Mouse (Mus musculus) megakaryocyte-erythroid progenitor cell, adult 5-6 weeks (primary cell): Measurements from ENCODE around the gene Ephb2. TPM values are rescaled to one million over a fixed set of nuclear protein-coding genes. Genes with fewer than 3 reads are reported as not detected.

Source experiments
- total RNA-seq, 2 experiments: library from RNA; stranded (forward) in 1 of 2; stranded (reverse) in 1 of 2; fragments of 200-1000, 215-1000 nt in 1 of 2; fragments of >200 nt in 1 of 2; fragmentation: Nextera tagmentation in 1 of 2; gene quantifications; 2 replicates each; pipeline ENCODE4 v1.2.3; 2014 to 2017

The Ephb2 gene
- total RNA-seq, 2 experiments from 2014 or later, result 0.56 TPM; not detected in 1

Other genes starting within 250 kb of the Ephb2 start
- 61.6 and 68.5 TPM in 2 replicates for gene Kdm1a, start 233.3 kb downstream of the Ephb2 start, total RNA-seq (2014; fragmentation: Nextera tagmentation)
- 60.7 and 91.5 TPM in 2 replicates for gene Kdm1a, start 233.3 kb downstream of the Ephb2 start, total RNA-seq (2017)
- not detected in 2 replicates for gene Tex46, start 225.6 kb downstream of the Ephb2 start, total RNA-seq (2014; fragmentation: Nextera tagmentation)
- gene Tex46, start 225.6 kb downstream of the Ephb2 start, total RNA-seq (2017), result not detected in 2 replicates
- gene Lactbl1, start 213.4 kb downstream of the Ephb2 start, total RNA-seq (2014; fragmentation: Nextera tagmentation), result 0.44 TPM in 1 of 2 replicates, not detected in the other
- gene Lactbl1, start 213.4 kb downstream of the Ephb2 start, total RNA-seq (2017), result 0.27 TPM in 1 of 2 replicates, not detected in the other
- gene C1qb, start 50.2 kb upstream of the Ephb2 start, total RNA-seq (2014; fragmentation: Nextera tagmentation), result not detected in 2 replicates
- gene C1qb, start 50.2 kb upstream of the Ephb2 start, total RNA-seq (2017), result not detected in 2 replicates
- gene C1qc, start 57.1 kb upstream of the Ephb2 start, total RNA-seq (2014; fragmentation: Nextera tagmentation), result not detected in 2 replicates
- 3.4 TPM in 1 of 2 replicates, not detected in the other for gene C1qc, start 57.1 kb upstream of the Ephb2 start, total RNA-seq (2017)
- 1.5 TPM in 1 of 2 replicates, not detected in the other for gene C1qa, start 62.8 kb upstream of the Ephb2 start, total RNA-seq (2014; fragmentation: Nextera tagmentation)
- not detected in 2 replicates for gene C1qa, start 62.8 kb upstream of the Ephb2 start, total RNA-seq (2017)
- gene Epha8, start 120.8 kb upstream of the Ephb2 start, total RNA-seq (2014; fragmentation: Nextera tagmentation), result not detected in 2 replicates
- not detected in 2 replicates for gene Epha8, start 120.8 kb upstream of the Ephb2 start, total RNA-seq (2017)
- gene Zbtb40, start 212.8 kb upstream of the Ephb2 start, total RNA-seq (2014; fragmentation: Nextera tagmentation), result 10.3 and 10.4 TPM in 2 replicates
- gene Zbtb40, start 212.8 kb upstream of the Ephb2 start, total RNA-seq (2017), result 5.7 and 7.1 TPM in 2 replicates